Mouse (Mus musculus): ENCODE measurements around the gene Acvr1b.
A peak's percentile ranks its signal among the peaks of the same experiment; 100 is the strongest.

Acvr1b gene

GRCm38 (mm10) chr15:101175131-101175460 is 1.2 kb downstream of the Acvr1b start:
- no peak for DNase-seq (ENCODE audit: low spot score)

GRCm38 (mm10) chr15:101175613-101176283 is 1.9 kb downstream of the Acvr1b start:
- peak; percentile 57 for DNase-seq (ENCODE audit: low spot score)

- no peak for DNase-seq (ENCODE audit: low spot score)
Measured at GRCm38 (mm10) chr15:101176284-101176680, 2.4 kb downstream of the Acvr1b start.

- no peak for DNase-seq (ENCODE audit: low spot score)
Measured at GRCm38 (mm10) chr15:101176795-101177691, 3.2 kb downstream of the Acvr1b start.

- no peak for DNase-seq (ENCODE audit: low spot score)
Measured at GRCm38 (mm10) chr15:101180363-101181105, 6.7 kb downstream of the Acvr1b start.

- peak; percentile 18 for DNase-seq (ENCODE audit: low spot score)
Measured at GRCm38 (mm10) chr15:101181106-101181466, 7.2 kb downstream of the Acvr1b start.

- no peak for DNase-seq (ENCODE audit: low spot score)
Measured at GRCm38 (mm10) chr15:101181500-101181899, 7.6 kb downstream of the Acvr1b start.

- no peak for DNase-seq (ENCODE audit: low spot score)
Measured at GRCm38 (mm10) chr15:101182676-101183075, 8.8 kb downstream of the Acvr1b start.

GRCm38 (mm10) chr15:101184300-101184699 is 10.4 kb downstream of the Acvr1b start:
- no peak for DNase-seq (ENCODE audit: low spot score)

- DNase-seq (ENCODE audit: low spot score) = no peak
Measured at GRCm38 (mm10) chr15:101185549-101185948, 11.7 kb downstream of the Acvr1b start.

GRCm38 (mm10) chr15:101187907-101188306 is 14.0 kb downstream of the Acvr1b start:
- no peak for DNase-seq (ENCODE audit: low spot score)

GRCm38 (mm10) chr15:101189981-101190761 is 16.3 kb downstream of the Acvr1b start:
- no peak for DNase-seq (ENCODE audit: low spot score)

- DNase-seq (ENCODE audit: low spot score) = no peak
Measured at GRCm38 (mm10) chr15:101190762-101191150, 16.9 kb downstream of the Acvr1b start.

GRCm38 (mm10) chr15:101191459-101192259 is 17.8 kb downstream of the Acvr1b start:
- peak; percentile 63 for DNase-seq (ENCODE audit: low spot score)

- DNase-seq (ENCODE audit: low spot score) = no peak
Measured at GRCm38 (mm10) chr15:101192260-101192640, 18.4 kb downstream of the Acvr1b start.

- no peak for DNase-seq (ENCODE audit: low spot score)
Measured at GRCm38 (mm10) chr15:101192651-101193050, 18.8 kb downstream of the Acvr1b start.

- DNase-seq (ENCODE audit: low spot score) = no peak
Measured at GRCm38 (mm10) chr15:101193971-101194370, 20.1 kb downstream of the Acvr1b start.

- DNase-seq (ENCODE audit: low spot score) = no peak
Measured at GRCm38 (mm10) chr15:101194951-101195823, 21.3 kb downstream of the Acvr1b start.

GRCm38 (mm10) chr15:101196079-101196795 is 22.4 kb downstream of the Acvr1b start:
- peak; percentile 39 for DNase-seq (ENCODE audit: low spot score)

All from embryo, embryonic 10 days (tissue).